In genomic region chr11:60338291-60338690, GRCm38 (mm10) we compare ENCODE assay signal across 8 mouse cellular contexts. TPM values are rescaled to one million over a fixed set of nuclear protein-coding genes. Genes with fewer than 3 reads are reported as not detected.
DNase-seq lines count a peak whose midpoint lies in the region; ATAC-seq and TF ChIP-seq lines count a peak whose summit lies in the region.

No protein-coding gene starts in this region.

- H3K36me3 ChIP-seq in liver, embryonic 13.5 days = no peaks in the 10 kb centered on the region

- no peak overlapping the region for H3K4me3 ChIP-seq in gastrocnemius, adult 2 months
- no peak overlapping the region for H3K4me3 ChIP-seq in liver, embryonic 13.5 days (replicated peaks)

- peak; percentile 72 for DNase-seq in gastrocnemius, adult 2 months
- no peak for DNase-seq in gastrocnemius, postnatal 4 days (ENCODE audit: low spot score in 2 of 2)
- DNase-seq in ovary, postnatal 14 days (ENCODE audit: low spot score) = peak; percentile 21
- DNase-seq in ovary, postnatal 10 days (ENCODE audit: low spot score) = no peak
- peak; percentile 61 for DNase-seq in cerebellum, adult 9-10 months
- DNase-seq in liver, embryonic 13.5 days = peak; percentile 8
- peak; percentile 20 to 64 for DNase-seq in spleen, adult 18-20 months
- no peak for DNase-seq in left cerebral cortex, postnatal 36 days (ENCODE audit: low spot score in 2 of 2)

- peak; percentile 71 for TF ChIP-seq CTCF in gastrocnemius, adult 2 months (IDR thresholded peaks at IDR 0.05)

- no peaks in the 10 kb centered on the region for H3K9me3 ChIP-seq in liver, embryonic 13.5 days (replicated peaks)

- WGBS in liver, embryonic 13.5 days (ENCODE audit: insufficient replicate concordance) = 69% methylated on average over 4 of the region's 4 CpGs

- intact Hi-C loops in gastrocnemius, adult 2 months (cut with DNase I) = no loop called here
- intact Hi-C loops in left cerebral cortex, postnatal 36 days (cut with DNase I) = loop anchor here (5.0 kb wide), 1 partner anchor 36 kb away; no protein-coding TSS in a partner anchor

- H3K9ac ChIP-seq in liver, embryonic 13.5 days = no peak overlapping the region

- H3K27ac ChIP-seq in gastrocnemius, adult 2 months = peak overlapping the region; percentile 59
- H3K27ac ChIP-seq in liver, embryonic 13.5 days = no peak overlapping the region

- no peaks in the 10 kb centered on the region for H3K27me3 ChIP-seq in liver, embryonic 13.5 days

- 0 out of 2 replicates have a peak, but pooled peaks cover 8% of the 10 kb centered on the region for H3K4me1 ChIP-seq in liver, embryonic 13.5 days (replicated peaks)

- ATAC-seq in liver, embryonic 13.5 days (ENCODE audit: low read depth) = no peak

- H3K4me2 ChIP-seq in liver, embryonic 13.5 days = no peak overlapping the region

RNA-seq across cellular contexts. Expression of gene Tom1l2, which starts 14.4 kb away (rescaled TPM):
- total RNA-seq in gastrocnemius, adult 2 months (2021) = 10 to 100 TPM; 63.7 to 63.9 TPM
- total RNA-seq in gastrocnemius, postnatal 4 days (2021) = 10 to 100 TPM; 37.4 to 45.6 TPM
- 4.6 and 5.1 TPM in 2 replicates for polyA plus RNA-seq in liver, embryonic 13.5 days (2015; fragmentation: Nextera tagmentation; extraction: Ambion mirVana)
- total RNA-seq in left cerebral cortex, postnatal 36 days (2021) = 100 to 1,000 TPM; 216 to 221 TPM

RNA-seq across cellular contexts. Expression of gene Drc3, which starts 14.8 kb away (rescaled TPM):
- total RNA-seq in gastrocnemius, adult 2 months (2021) = 1 to 10 TPM in 1 of 2 experiments, under 1 TPM in 1; 0.87 to 1.0 TPM
- total RNA-seq in gastrocnemius, postnatal 4 days (2021) = 1 to 10 TPM; 1.0 to 1.8 TPM
- polyA plus RNA-seq in liver, embryonic 13.5 days (2015; fragmentation: Nextera tagmentation; extraction: Ambion mirVana) = 0.33 and 0.56 TPM in 2 replicates
- 10 to 100 TPM in 1 of 2 experiments, 1 to 10 TPM in 1; 9.6 to 12.3 TPM for total RNA-seq in left cerebral cortex, postnatal 36 days (2021)

Comparison
In these comparisons a context has a peak if more than half of its experiments do, and no peak if none do; other contexts are left out.
1. DNase-seq: peak in gastrocnemius, adult 2 months (single experiment), ovary, postnatal 14 days (single experiment), cerebellum, adult 9-10 months (single experiment), liver, embryonic 13.5 days (single experiment) and spleen, adult 18-20 months (2 of 2); none in gastrocnemius, postnatal 4 days (0 of 2), ovary, postnatal 10 days (single experiment) and left cerebral cortex, postnatal 36 days (0 of 2).